Mouse (Mus musculus) embryo, embryonic 11 days (tissue): Measurements from ENCODE around the gene Kat6b.
"Not testable (repeated sequence)": the region's sequence is repeated elsewhere in the genome, so short reads cannot be mapped to it uniquely, and the experiment has no call there.

Experiments used
- DNase-seq: peaks from one replicate; pipeline ENCODE4 v3.0.0-alpha.2; 2015

Gene Kat6b

DNA sequence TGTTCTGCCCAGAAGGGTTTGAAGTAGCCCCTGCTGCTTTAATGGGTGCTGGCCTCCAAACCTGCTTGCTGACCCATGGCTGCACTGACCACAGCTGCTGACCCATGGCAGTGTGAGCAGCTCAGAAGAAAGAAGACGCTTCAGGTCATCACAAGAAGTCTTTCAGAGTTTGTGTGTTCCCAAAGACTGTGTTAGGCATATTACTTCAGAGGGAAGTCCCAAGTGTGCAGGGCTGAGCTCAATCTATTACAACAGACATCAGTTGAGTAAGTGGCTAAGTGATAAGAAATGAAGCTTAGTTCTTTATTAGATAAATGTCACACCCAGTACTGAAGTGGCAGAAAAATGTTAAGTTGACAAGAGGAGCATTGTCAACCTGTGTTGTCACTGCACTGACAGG is 119.4 kb downstream of the Kat6b start:
- no peak for DNase-seq

DNA sequence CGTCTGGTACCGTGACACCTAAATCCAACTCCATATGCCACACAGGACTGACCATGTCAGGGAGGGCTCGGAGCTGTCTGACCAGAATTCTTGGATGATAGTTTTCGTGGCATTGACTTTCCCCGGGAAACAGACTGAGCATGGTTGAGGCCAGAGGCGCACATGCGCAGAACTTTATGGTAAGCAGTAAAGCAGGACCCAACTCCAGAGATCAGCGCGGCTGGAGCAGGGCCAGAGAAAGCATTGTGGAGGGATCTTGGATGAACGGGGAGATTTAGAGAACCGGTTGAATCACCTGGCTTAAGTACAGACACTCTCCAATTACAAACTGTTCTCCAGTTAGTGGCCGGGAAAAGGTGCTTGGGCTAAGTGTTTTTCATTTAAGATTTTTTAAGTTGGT is 120.9 kb downstream of the Kat6b start:
- DNase-seq: no peak

DNA sequence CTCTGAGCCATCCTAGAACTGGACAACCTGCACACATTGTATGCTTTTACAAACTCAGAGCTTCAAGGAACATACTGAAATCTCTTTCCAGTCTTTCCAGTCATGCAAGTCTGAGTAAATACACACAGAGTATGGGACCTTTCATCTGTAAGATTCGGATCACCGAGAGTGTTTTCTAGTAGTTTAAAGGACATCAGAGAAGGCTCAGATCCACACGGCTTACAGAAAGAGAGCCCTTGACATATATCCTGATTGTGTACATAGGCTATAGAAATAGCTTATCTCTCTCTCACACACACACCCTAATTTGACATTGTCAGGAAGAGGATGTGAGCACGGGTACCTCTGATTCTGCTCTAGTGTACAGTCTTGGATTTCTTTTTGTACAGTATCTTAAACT is 121.7 kb downstream of the Kat6b start:
- DNase-seq: no peak

DNA sequence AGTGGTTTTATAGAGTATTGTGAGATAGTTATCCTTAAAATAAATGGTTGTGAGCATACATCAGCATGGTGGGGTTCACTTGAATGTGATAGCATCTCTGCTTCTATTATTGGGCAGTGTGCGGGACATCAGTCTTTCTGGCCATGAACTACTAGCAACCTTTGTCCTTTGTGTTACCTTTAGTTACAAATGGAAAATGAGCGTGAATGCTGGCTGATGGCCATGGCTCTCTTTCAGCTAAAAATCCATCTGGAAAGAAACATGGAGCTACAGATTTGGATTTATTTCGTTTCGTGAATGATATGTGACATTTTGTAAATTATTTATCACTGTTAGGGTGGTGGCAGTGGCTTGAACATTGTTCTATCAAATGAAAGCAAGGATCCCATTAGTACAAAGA is 126.5 kb downstream of the Kat6b start:
- DNase-seq: no peak

DNA sequence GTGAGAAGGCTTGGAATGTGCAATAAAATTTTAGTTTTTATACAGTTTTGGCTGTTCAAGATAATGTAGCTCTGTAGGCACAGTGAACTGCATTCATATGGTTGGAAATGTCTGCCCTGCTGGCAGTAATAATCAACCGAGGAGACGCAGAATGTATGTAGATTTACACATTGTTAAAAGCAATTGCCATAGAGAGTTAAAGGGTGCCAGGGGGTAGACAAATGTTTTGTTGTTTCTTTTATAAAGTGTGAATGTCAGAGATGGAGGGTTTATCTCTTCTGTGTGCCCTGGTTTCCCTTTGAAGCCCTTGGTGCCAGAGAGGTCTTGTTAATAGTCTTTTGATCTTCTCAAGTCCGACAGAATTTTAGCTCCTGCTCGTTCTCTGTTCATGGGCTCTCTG is 127.7 kb downstream of the Kat6b start:
- DNase-seq: no peak

DNA sequence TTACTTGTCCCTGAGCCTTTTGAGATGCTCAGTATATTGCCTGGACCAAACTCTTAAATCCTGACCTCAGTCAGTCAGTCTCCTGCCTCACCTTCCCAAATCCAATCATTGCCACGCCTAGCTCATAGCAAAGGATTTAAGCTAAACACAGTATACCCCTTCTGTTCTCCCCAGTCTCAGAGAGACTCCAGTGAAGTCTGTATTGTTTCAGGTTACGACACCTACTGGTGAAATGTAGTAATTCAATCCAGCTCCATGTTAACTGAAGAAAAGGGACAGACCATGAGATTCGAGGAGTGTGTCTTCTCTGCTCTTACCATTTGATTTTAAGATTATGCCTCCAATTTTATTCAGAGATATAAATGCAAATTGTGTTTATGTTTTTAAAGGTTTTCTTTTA is 129.0 kb downstream of the Kat6b start:
- DNase-seq: peak; percentile 78

- no peak for DNase-seq
These were observed 131.8 kb downstream of the Kat6b start for GRCm38 (mm10) chr14:21613031-21613430.

GRCm38 (mm10) chr14:21614103-21614502 is 132.9 kb downstream of the Kat6b start:
- DNase-seq: no peak

GRCm38 (mm10) chr14:21615853-21616252 is 134.6 kb downstream of the Kat6b start:
- DNase-seq: no peak

DNA sequence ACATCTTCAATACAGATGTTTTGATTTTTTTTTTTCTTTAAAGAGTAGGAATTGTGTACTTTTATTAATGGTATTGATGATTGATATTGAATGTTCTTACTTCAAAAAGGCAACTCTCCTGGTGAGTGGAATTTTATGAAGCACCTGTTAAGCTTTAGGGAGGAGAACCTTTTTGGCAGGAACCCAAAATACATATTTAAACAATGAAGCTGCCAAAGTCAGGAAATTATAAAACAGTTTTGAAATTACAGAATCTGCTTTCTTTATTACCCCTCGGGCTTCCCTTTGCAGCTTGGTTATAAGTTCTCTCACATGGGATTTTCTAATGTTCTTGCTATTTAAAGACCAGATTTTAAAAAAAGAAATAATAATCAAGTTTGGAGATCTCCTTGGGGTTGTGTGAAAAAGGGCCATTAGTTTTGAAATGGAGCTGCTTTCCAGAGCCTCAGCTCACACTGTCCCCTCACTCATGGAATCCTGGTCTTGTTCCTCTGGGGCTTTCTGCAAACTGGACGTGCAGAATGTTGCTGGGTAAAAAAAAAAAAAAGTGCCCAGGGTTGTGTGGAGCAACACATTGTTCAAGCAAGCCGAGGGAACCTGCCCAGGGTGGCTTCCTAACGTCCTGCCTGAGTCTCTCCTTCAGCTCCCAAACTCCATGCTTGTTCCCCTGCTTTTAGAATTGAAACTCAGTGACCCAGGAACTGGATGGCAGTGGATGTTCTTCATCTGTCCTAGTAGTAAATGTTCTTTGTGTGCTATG is 136.2 kb downstream of the Kat6b start:
- no peak for DNase-seq

GRCm38 (mm10) chr14:21619951-21620350 is 138.7 kb downstream of the Kat6b start:
- DNase-seq: no peak

DNA sequence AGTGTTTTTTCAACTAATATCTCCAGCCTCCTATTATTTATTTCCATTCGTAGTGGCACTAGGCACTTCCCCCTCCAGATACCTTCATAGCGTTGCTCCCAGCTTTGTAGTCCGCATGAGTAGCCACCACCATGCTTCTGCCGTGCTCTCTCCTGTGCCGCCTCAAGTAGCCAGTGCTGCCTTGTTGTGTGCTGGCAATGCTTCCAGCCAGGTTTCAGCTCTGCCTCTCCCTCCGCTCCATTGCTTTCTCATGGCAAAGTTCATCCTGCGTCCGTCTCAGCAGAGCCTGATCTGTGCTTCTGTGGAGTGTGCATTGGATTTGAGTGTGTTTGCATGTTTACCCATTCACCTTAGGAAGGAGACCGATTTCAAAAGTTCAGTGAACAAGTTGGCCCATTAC is 144.7 kb downstream of the Kat6b start:
- no peak for DNase-seq

DNA sequence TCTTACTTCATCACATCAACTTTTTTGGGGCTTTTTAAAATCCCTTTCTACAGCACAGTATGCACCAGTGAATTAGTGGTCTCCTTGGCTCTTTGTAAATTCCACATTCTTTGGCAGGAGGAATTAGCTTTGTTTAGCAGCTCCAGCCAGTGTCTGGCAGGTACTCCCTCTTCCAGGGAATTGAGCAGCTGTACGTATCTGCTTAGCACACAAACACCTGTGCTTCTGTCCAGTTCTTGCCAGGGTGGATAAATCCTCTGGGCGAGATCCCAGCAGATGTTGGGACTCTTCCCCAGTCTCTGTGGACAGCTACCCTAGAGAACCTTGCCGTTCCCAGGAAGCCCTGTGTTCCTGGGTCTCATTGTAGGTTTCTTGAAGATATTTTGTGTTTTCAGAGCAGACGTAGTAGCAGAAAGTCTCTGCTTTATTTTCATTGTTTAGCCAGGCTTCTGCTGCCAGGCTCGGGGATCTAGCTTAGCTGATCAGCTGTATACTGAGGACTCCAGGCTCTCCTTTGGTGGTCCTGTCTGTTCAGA is 150.5 kb downstream of the Kat6b start:
- DNase-seq: no peak

GRCm38 (mm10) chr14:21636548-21636947 is 155.3 kb downstream of the Kat6b start:
- DNase-seq: no peak

GRCm38 (mm10) chr14:21640806-21641435 is 159.7 kb downstream of the Kat6b start:
- no peak for DNase-seq

DNA sequence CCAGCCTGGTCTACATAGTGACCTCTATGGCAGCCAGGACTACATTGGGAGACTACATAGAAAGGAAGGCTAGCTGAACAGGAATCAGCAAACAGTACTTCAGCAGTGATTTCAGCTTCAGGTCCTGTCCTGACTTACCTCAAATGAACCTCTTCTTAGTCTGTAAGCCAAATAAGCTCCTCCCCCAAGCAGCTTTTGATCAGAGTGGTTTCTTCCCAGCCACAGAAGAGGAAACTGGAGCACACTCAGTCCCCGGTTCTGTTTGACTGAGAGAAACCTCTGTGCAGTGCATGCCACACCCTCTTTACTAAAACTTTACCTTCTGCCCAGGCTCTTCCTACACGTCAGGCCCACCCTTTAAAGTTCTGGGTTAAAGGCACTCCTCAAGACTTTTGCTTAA is 172.6 kb downstream of the Kat6b start:
- no peak for DNase-seq

DNA sequence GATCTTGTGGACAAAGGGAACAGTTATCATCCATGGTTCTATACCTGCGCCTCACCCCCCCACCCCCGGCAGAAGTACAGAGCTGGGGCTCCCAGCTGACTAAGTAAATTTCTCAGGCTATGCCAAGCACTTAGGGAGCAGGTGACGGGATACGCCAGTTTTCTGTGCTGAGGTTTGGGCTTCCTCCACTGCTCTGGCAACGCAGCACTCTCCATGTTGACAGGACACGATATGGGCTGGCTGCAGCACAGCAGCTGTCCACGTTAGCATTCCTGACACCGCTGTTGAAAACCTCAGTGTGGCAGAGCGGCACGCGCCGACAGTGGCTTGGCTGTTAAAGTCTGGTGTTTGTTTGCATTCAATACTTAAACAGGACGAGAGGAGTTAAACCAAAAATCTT is 177.9 kb downstream of the Kat6b start:
- no peak for DNase-seq

- peak; percentile 79 for DNase-seq
These were observed 178.4 kb downstream of the Kat6b start for GRCm38 (mm10) chr14:21659652-21660051.

- DNase-seq: no peak
These were observed 181.4 kb downstream of the Kat6b start for GRCm38 (mm10) chr14:21662465-21663142.

GRCm38 (mm10) chr14:21669218-21669617 is 188.0 kb downstream of the Kat6b start:
- DNase-seq: no peak

DNA sequence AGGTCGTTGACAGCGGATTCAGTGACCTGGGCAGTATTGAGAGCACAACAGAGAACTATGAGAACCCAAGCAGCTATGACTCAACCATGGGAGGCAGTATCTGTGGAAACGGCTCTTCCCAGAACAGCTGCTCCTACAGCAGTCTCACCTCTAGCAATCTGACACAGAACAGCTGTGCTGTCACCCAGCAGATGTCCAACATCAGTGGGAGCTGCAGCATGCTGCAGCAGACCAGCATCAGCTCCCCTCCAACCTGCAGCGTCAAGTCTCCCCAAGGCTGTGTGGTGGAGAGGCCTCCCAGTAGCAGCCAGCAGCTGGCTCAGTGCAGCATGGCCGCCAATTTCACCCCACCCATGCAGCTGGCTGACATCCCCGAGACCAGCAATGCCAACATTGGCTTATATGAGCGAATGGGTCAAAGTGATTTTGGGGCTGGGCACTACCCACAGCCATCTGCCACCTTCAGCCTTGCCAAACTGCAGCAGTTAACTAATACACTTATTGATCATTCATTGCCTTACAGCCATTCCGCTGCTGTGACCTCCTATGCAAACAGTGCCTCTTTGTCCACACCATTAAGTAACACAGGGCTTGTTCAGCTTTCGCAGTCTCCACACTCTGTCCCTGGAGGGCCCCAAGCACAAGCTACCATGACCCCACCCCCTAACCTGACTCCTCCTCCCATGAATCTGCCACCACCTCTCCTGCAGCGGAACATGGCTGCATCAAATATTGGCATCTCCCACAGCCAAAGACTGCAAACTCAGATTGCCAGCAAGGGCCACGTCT is 188.6 kb downstream of the Kat6b start:
- no peak for DNase-seq

GRCm38 (mm10) chr14:21670422-21671006 is 189.3 kb downstream of the Kat6b start:
- DNase-seq: not testable (repeated sequence)

DNA sequence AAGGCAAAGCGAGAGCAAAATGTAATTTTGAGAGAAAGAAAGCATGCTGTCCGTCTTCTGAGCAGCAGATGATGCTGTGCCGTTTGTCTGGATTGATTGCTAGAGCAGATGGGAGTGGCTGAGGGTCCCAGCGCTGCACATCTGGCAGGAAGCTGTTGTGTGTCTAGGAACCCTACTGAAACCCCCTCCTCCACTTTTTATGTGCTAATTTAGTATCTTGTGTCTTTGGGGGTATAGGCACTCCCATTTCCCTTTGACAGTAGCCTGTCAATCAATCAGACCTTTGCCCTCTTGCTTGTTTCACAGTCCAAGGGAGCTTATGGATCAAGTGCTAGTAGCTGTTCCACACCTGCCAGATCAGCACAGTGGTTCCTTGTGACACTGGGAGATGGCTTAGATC is 191.9 kb downstream of the Kat6b start:
- DNase-seq: no peak
